23 mouse cellular contexts compared by ENCODE assay signal in genomic region chr3:54595193-54595592, GRCm38 (mm10).
A peak's percentile ranks its signal among the peaks of the same experiment; 100 is the strongest.
DNase-seq lines count a peak whose midpoint lies in the region; ATAC-seq and TF ChIP-seq lines count a peak whose summit lies in the region.
"Had no signal": no experiment of that assay in that cellular context is flagged by ENCODE, and none has a peak within 500 bp of the region (broad histone marks: within the 10 kb centered on the region; RNA-seq: fewer than 3 reads in every experiment).

No protein-coding gene starts in this region.

- TF ChIP-seq CTCF in gastrocnemius, adult 2 months (IDR thresholded peaks at IDR 0.05): peak; percentile 18; the same call in 1 of the 2 replicates
- peak; percentile 46 for TF ChIP-seq CTCF in liver, postnatal 0 days (IDR thresholded peaks at IDR 0.05; ENCODE audit: low read depth)
- TF ChIP-seq CTCF in E14TG2a.4 (conservative IDR thresholded peaks at IDR 0.05; ENCODE audit: low read length): peak; percentile 85
- TF ChIP-seq CTCF in bone marrow macrophage, adult 2 months (IDR thresholded peaks at IDR 0.05; ENCODE audit: low read depth, low read length): peak; percentile 15; the same call in 1 of the 2 replicates

- no peaks in the 10 kb centered on the region for H3K27me3 ChIP-seq in liver, postnatal 0 days (ENCODE audit: insufficient read depth, low read length)
- H3K27me3 ChIP-seq in liver, embryonic 11.5 days (replicated peaks; ENCODE audit: control insufficient read depth, insufficient read depth, low read length): no peaks in the 10 kb centered on the region
- no peaks in the 10 kb centered on the region for H3K27me3 ChIP-seq in E14TG2a.4 (ENCODE audit: insufficient read depth, low read length)
- no peaks in the 10 kb centered on the region for H3K27me3 ChIP-seq in kidney, embryonic 15.5 days
- H3K27me3 ChIP-seq: forebrain, embryonic 15.5 days; limb, embryonic 13.5 days; stomach, embryonic 15.5 days had no signal

- TF ChIP-seq EP300 in liver, postnatal 0 days (IDR thresholded peaks at IDR 0.05; ENCODE audit: low read depth): no peak

- no peak for DNase-seq in gastrocnemius, adult 2 months
- DNase-seq in gastrocnemius, postnatal 25 days: no peak
- DNase-seq in liver, postnatal 0 days: no peak
- DNase-seq in liver, embryonic 11.5 days (ENCODE audit: low spot score): no peak
- no peak for DNase-seq in left cerebral cortex, postnatal 25 days (ENCODE audit: low spot score in 2 of 2)
- DNase-seq: adrenal gland, postnatal 14 days; cerebellum, postnatal 14 days; kidney, postnatal 10 days; lung, adult 18-20 months; midbrain, embryonic 14.5 days; retina, postnatal 1 day; thymus, postnatal 14 days had no signal

- intact Hi-C loops in gastrocnemius, adult 2 months (cut with DNase I): no loop called here
- intact Hi-C loops in left cerebral cortex, postnatal 25 days (cut with DNase I): no loop called here

- H3K4me3 ChIP-seq in gastrocnemius, adult 2 months: no peak overlapping the region
- H3K4me3 ChIP-seq in liver, postnatal 0 days (ENCODE audit: low read depth, low read length): no peak overlapping the region
- no peak overlapping the region for H3K4me3 ChIP-seq in liver, embryonic 11.5 days (ENCODE audit: low read depth, low read length)
- no peak overlapping the region for H3K4me3 ChIP-seq in E14TG2a.4 (replicated peaks; ENCODE audit: low read length)
- H3K4me3 ChIP-seq in bone marrow macrophage, adult 2 months (ENCODE audit: insufficient read depth, low read length): no peak overlapping the region
- no peak overlapping the region for H3K4me3 ChIP-seq in kidney, embryonic 15.5 days (replicated peaks)
- H3K4me3 ChIP-seq: embryonic facial prominence, embryonic 10.5 days; erythroblast, embryonic 14.5 days; forebrain, embryonic 15.5 days; hindbrain, embryonic 10.5 days; limb, embryonic 13.5 days; myocyte; stomach, embryonic 15.5 days had no signal

- H3K36me3 ChIP-seq in liver, postnatal 0 days (replicated peaks; ENCODE audit: insufficient read depth, low read length): no peaks in the 10 kb centered on the region
- no peaks in the 10 kb centered on the region for H3K36me3 ChIP-seq in liver, embryonic 11.5 days (ENCODE audit: control insufficient read depth, insufficient read depth, low read length)
- no peaks in the 10 kb centered on the region for H3K36me3 ChIP-seq in E14TG2a.4 (ENCODE audit: insufficient read depth, low read length)
- no peaks in the 10 kb centered on the region for H3K36me3 ChIP-seq in kidney, embryonic 15.5 days
- H3K36me3 ChIP-seq: embryonic facial prominence, embryonic 10.5 days; forebrain, embryonic 15.5 days; hindbrain, embryonic 10.5 days; limb, embryonic 13.5 days; stomach, embryonic 15.5 days had no signal

- ATAC-seq in liver, postnatal 0 days: no peak
- ATAC-seq in liver, embryonic 11.5 days (replicated peaks; ENCODE audit: low FRiP score): no peak
- no peak for ATAC-seq in kidney, embryonic 15.5 days (replicated peaks; ENCODE audit: low FRiP score)
- ATAC-seq: activated CD4-positive, CD25-positive, alpha-beta regulatory T cell, adult 4 months; forebrain, embryonic 15.5 days had no signal

- TF ChIP-seq POLR2A in bone marrow macrophage, adult 2 months (IDR thresholded peaks at IDR 0.05; ENCODE audit: borderline replicate concordance, low read depth, low read length): no peak

- no peaks in the 10 kb centered on the region for H3K4me1 ChIP-seq in liver, postnatal 0 days (ENCODE audit: insufficient read depth)
- H3K4me1 ChIP-seq in liver, embryonic 11.5 days (replicated peaks; ENCODE audit: control insufficient read depth, insufficient read depth, low read length): peaks cover 4% of the 10 kb centered on the region
- 0 out of 2 replicates have a peak, but pooled peaks cover 6% of the 10 kb centered on the region for H3K4me1 ChIP-seq in E14TG2a.4 (replicated peaks; ENCODE audit: low read depth, low read length)
- H3K4me1 ChIP-seq in bone marrow macrophage, adult 2 months (ENCODE audit: control insufficient read depth, insufficient read depth, low read length): no peaks in the 10 kb centered on the region
- H3K4me1 ChIP-seq in kidney, embryonic 15.5 days: peaks cover 26% of the 10 kb centered on the region
- H3K4me1 ChIP-seq: forebrain, embryonic 15.5 days; stomach, embryonic 15.5 days had no signal

- no peak overlapping the region for H3K4me2 ChIP-seq in liver, postnatal 0 days (ENCODE audit: low read depth, low read length)
- H3K4me2 ChIP-seq in liver, embryonic 11.5 days: no peak overlapping the region
- no peak overlapping the region for H3K4me2 ChIP-seq in kidney, embryonic 15.5 days
- H3K4me2 ChIP-seq: forebrain, embryonic 15.5 days; limb, embryonic 13.5 days; stomach, embryonic 15.5 days had no signal

- no peak overlapping the region for H3K27ac ChIP-seq in gastrocnemius, adult 2 months
- no peak overlapping the region for H3K27ac ChIP-seq in liver, postnatal 0 days (ENCODE audit: low read depth)
- no peak overlapping the region for H3K27ac ChIP-seq in liver, embryonic 11.5 days (ENCODE audit: low read depth, low read length)
- H3K27ac ChIP-seq in bone marrow macrophage, adult 2 months (ENCODE audit: insufficient read depth, low read depth, low read length): no peak overlapping the region
- H3K27ac ChIP-seq in kidney, embryonic 15.5 days: no peak overlapping the region
- H3K27ac ChIP-seq: embryonic facial prominence, embryonic 10.5 days; forebrain, embryonic 15.5 days; hindbrain, embryonic 10.5 days; limb, embryonic 13.5 days; stomach, embryonic 15.5 days had no signal

- no peak overlapping the region for H3K9ac ChIP-seq in liver, postnatal 0 days (replicated peaks)
- H3K9ac ChIP-seq in liver, embryonic 11.5 days (ENCODE audit: low read depth, low read length): no peak overlapping the region
- no peak overlapping the region for H3K9ac ChIP-seq in kidney, embryonic 15.5 days
- H3K9ac ChIP-seq: forebrain, embryonic 15.5 days; limb, embryonic 13.5 days; stomach, embryonic 15.5 days had no signal

- no peaks in the 10 kb centered on the region for H3K9me3 ChIP-seq in liver, postnatal 0 days (ENCODE audit: low read length)
- H3K9me3 ChIP-seq in liver, embryonic 11.5 days (ENCODE audit: control insufficient read depth, low read length): no peaks in the 10 kb centered on the region
- no peaks in the 10 kb centered on the region for H3K9me3 ChIP-seq in E14TG2a.4 (ENCODE audit: low read length)
- H3K9me3 ChIP-seq in kidney, embryonic 15.5 days (replicated peaks): no peaks in the 10 kb centered on the region
- H3K9me3 ChIP-seq: forebrain, embryonic 15.5 days; limb, embryonic 13.5 days; stomach, embryonic 15.5 days had no signal

- 71% methylated on average over 3 of the region's 3 CpGs for WGBS in liver, postnatal 0 days (ENCODE audit: insufficient replicate concordance)
- WGBS in liver, embryonic 11.5 days: 82% methylated on average over 3 of the region's 3 CpGs
- 87% methylated on average over 3 of the region's 3 CpGs for WGBS in kidney, embryonic 15.5 days

Comparison
In these comparisons a context has a peak if more than half of its experiments do, and no peak if none do; other contexts are left out.
1. CTCF ChIP-seq: peak in every context shown above with its lines; median percentile 85 in E14TG2a.4; 46 in liver, postnatal 0 days; 18 in gastrocnemius, adult 2 months; 15 in bone marrow macrophage, adult 2 months.